Mouse (Mus musculus) adrenal gland, adult 8-10 months (tissue): ENCODE results near the gene Cacna1c. TPM values are rescaled to one million over a fixed set of nuclear protein-coding genes. Genes with fewer than 3 reads are reported as not detected.

Source experiments
- DNase-seq: peaks from one replicate; pipeline ENCODE4 v3.0.0; 2022
- total RNA-seq, 4 experiments: library from RNA; stranded (reverse); gene quantifications; 2 replicates each; pipeline ENCODE4 v1.2.4; 2022

The Cacna1c gene
- total RNA-seq, 4 experiments from 2014 or later, result 97.1 to 218 (median 127) TPM

- no peak for DNase-seq
Observed at GRCm38 (mm10) chr6:118567816-118568215, 628.4 kb downstream of the Cacna1c start.

GRCm38 (mm10) chr6:118561745-118562609 is 634.2 kb downstream of the Cacna1c start, which contains the start of gene Ankrd26:
TSS of gene Ankrd26 (minus strand) at chr6:118562226.
- peak; percentile 90 for DNase-seq

- DNase-seq, result no peak
Observed at GRCm38 (mm10) chr6:118561225-118561624, 635.0 kb downstream of the Cacna1c start.

- DNase-seq, result no peak
Observed at GRCm38 (mm10) chr6:118538627-118539026, 657.6 kb downstream of the Cacna1c start.

Other genes with a start within 250 kb of the Cacna1c start
- gene Dcp1b, start 21.2 kb downstream of the Cacna1c start, total RNA-seq, result 10 to 100 TPM; 12.6 to 26.1 (median 20.7) TPM
- under 1 TPM in 3 of 4 experiments, not detected in 1; 0.24 to 0.62 (median 0.24) TPM for gene Cacna2d4, start 40.1 kb upstream of the Cacna1c start, total RNA-seq
- gene Lrtm2, start 134.3 kb upstream of the Cacna1c start, total RNA-seq, result under 1 TPM in 3 of 4 experiments, not detected in 1; 0.17 to 0.34 (median 0.24) TPM
- gene Adipor2, start 221.3 kb upstream of the Cacna1c start, total RNA-seq, result 100 to 1,000 TPM in 3 of 4 experiments, 10 to 100 TPM in 1; 81.4 to 148 (median 128) TPM